Mouse (Mus musculus): ENCODE measurements around the gene Ntrk2.
A peak's percentile ranks its signal among the peaks of the same experiment; 100 is the strongest.

DNA sequence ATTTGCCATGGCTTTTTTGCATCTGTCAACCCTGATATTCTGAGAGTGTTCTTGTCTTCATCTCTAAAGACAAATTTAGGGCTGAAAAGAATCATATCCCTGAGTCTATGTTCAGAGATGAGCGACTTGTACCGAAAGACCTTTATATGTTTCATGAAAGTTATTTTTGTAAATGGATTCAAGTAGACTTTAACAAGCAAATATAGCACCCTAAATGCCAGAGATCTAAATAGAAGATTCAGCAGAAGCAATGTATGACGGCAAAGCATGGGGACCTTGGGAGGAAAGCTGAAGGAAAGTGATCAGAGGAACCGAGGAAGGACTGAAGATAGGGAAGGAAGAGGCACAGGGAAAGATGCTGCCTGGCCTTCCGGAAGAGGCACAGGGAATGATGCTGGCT, 303.7 kb downstream of the Ntrk2 start:
- TF ChIP-seq CTCF (IDR thresholded peaks at IDR 0.05; ENCODE audit: extremely low read depth, insufficient read depth, low read length) (no peak), POLR2A (IDR thresholded peaks at IDR 0.05; ENCODE audit: extremely low read depth, insufficient read depth, low read length) (0 out of 2 replicates have a peak, but pooled peaks have one; percentile 29)
